Mouse (Mus musculus): ENCODE results near the gene Obscn. TPM values are rescaled to one million over a fixed set of nuclear protein-coding genes. Genes with fewer than 3 reads are reported as not detected.

Gene Obscn
- polyA plus RNA-seq, 1 experiment, result 0.43 TPM

DNA sequence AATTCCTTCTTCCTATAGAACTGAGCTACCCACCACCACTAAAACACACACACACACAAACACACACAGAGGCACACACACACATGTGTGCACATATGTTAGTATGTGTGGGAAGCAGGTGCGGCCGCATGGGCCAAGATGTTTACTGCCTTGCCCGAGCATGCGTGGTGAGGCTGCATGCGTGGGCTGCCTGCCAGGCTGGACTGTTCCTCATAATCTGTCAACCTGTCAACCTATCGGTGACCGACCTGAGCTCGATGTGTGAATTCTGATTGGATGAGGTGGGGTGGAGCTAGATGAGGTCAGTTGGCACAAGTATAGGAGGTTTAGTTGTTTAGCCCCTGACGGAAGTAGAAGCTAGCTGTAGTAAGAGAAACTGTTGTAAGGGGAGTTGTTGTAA is 5.4 kb downstream of the Obscn start:
- Histone ChIP-seq H3K27me3 (ENCODE audit: control insufficient read depth, insufficient read depth, low read length) (no peaks in the 10 kb centered on the region; the same call in 1 of the 2 replicates), H3K4me3 (replicated peaks; ENCODE audit: insufficient read depth, low read depth, low read length) (no peak overlapping the region), H3K4me1 (ENCODE audit: control insufficient read depth, insufficient read depth, low read length) (peaks cover 2% of the 10 kb centered on the region; the same call in 1 of the 2 replicates), H3K27ac (ENCODE audit: insufficient read depth, low read length) (no peak overlapping the region)
- WGBS, result 28% methylated on average over 9 of the region's 9 CpGs
- TF ChIP-seq POLR2A (IDR thresholded peaks at IDR 0.05; ENCODE audit: borderline replicate concordance, insufficient read depth, low read length) (no peak), CTCF (IDR thresholded peaks at IDR 0.05; ENCODE audit: borderline replicate concordance, insufficient read depth, low read depth, low read length) (no peak)
- peak in 1 of 2 experiments; percentile 7 for DNase-seq

DNA sequence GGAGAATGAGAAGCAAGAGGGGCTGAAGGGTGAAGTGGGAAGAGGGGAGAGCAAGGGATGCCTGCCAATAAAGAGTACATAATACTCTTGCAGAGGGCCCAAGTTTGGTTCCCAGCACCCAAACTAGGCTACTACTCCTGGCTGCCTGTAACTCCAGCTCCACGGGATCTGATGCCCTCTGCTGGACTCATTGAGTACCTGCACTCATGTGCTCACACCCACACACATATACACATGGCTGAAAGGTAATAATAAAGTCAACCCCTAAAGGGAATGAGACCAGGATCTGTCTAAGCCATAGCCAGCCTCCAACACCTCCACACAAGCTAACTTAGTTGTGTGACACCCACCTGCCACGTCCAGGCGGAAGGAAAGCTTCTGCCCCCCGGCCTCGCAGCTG is 30.3 kb downstream of the Obscn start:
- no peak for TF ChIP-seq CTCF (IDR thresholded peaks at IDR 0.05; ENCODE audit: borderline replicate concordance, insufficient read depth, low read depth, low read length)
- TF ChIP-seq POLR2A (IDR thresholded peaks at IDR 0.05; ENCODE audit: borderline replicate concordance, insufficient read depth, low read length), result no peak
- 94% methylated on average over 5 of the region's 5 CpGs for WGBS

DNA sequence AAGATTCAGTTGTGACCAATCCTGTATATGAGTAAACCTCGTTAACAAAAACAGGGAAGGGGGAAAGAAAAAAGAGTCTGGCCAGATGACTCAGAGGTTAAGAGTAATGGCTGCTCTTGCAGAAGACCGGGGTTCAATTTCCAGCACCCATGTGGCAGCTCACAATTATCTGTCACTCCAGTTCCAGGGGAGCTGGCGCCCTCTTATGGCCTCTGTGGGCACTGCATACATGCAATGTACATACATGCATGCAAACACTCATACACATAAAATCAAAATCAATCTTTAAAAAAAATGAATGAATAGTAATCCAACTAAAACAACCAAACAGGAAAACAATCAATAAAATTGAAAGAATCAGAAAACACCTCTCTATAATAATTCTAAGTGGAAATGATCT is 33.9 kb downstream of the Obscn start:
- no peak for TF ChIP-seq CTCF (IDR thresholded peaks at IDR 0.05; ENCODE audit: borderline replicate concordance, insufficient read depth, low read depth, low read length)
- no peak for TF ChIP-seq POLR2A (IDR thresholded peaks at IDR 0.05; ENCODE audit: borderline replicate concordance, insufficient read depth, low read length)
- no peaks in the 10 kb centered on the region for H3K27me3 ChIP-seq (ENCODE audit: control insufficient read depth, insufficient read depth, low read length)
- WGBS, result 65% methylated on average over 3 of the region's 3 CpGs

More for the DNA sequence above, 30.3 kb downstream of the Obscn start:
- Histone ChIP-seq H3K4me3 (replicated peaks; ENCODE audit: insufficient read depth, low read depth, low read length) (no peak overlapping the region), H3K27ac (ENCODE audit: insufficient read depth, low read length) (no peak overlapping the region), H3K27me3 (ENCODE audit: control insufficient read depth, insufficient read depth, low read length) (no peaks in the 10 kb centered on the region), H3K4me1 (ENCODE audit: control insufficient read depth, insufficient read depth, low read length) (no peaks in the 10 kb centered on the region)
- no peak for DNase-seq

DNA sequence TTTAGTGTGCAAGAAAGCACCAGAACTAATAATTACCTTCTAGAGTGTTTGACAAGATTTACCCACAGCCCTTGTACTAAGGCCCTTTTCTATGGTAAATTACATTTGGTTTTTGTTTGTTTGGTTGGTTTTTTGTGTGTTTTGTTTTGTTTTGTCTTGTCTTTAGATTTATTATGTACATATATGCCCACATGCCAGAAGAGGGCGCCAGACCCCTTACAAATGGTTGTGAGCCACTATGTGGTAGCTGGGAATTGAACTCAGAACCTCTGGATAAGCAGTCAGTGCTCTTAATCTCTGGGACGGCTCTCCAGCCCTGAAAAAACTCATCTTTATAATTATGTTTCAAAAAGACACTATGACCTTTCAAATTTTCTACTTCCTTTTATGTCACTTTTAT is 37.9 kb downstream of the Obscn start:
- H3K27ac ChIP-seq (ENCODE audit: insufficient read depth, low read length), result no peak overlapping the region
- no peaks in the 10 kb centered on the region; the same call in 1 of the 2 replicates for H3K4me1 ChIP-seq (ENCODE audit: control insufficient read depth, insufficient read depth, low read length)
- no peak for DNase-seq
- 21% methylated on average over 2 of the region's 2 CpGs for WGBS
- TF ChIP-seq POLR2A (IDR thresholded peaks at IDR 0.05; ENCODE audit: borderline replicate concordance, insufficient read depth, low read length), result no peak
- TF ChIP-seq CTCF (IDR thresholded peaks at IDR 0.05; ENCODE audit: borderline replicate concordance, insufficient read depth, low read depth, low read length), result peak; percentile 38; the same call in 1 of the 2 replicates
- H3K4me3 ChIP-seq (replicated peaks; ENCODE audit: insufficient read depth, low read depth, low read length), result no peak overlapping the region
- H3K27me3 ChIP-seq (ENCODE audit: control insufficient read depth, insufficient read depth, low read length), result no peaks in the 10 kb centered on the region

More for the DNA sequence above, 33.9 kb downstream of the Obscn start:
- H3K4me1 ChIP-seq (ENCODE audit: control insufficient read depth, insufficient read depth, low read length), result no peaks in the 10 kb centered on the region
- H3K27ac ChIP-seq (ENCODE audit: insufficient read depth, low read length), result no peak overlapping the region
- H3K4me3 ChIP-seq (replicated peaks; ENCODE audit: insufficient read depth, low read depth, low read length), result no peak overlapping the region
- DNase-seq, result no peak

DNA sequence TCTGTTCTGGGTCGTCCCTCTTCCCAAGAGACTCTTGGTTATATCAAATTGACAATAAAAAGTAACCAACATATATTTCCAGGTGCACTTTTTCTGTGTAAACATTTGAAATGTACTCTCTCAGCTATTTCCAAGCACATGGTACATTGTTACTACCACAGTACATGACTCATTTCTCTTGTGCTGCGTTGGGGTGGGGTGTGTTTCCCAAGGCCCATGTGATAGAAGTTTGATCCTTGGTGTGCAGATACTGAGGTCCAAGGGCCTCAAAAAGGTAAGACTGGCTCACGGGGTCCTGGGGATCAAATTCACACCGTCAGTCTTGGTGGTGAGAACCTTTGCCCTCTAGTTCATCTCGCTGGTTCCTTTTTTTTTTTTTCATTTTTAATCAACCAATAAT is 38.4 kb downstream of the Obscn start:
- Histone ChIP-seq H3K4me1 (ENCODE audit: control insufficient read depth, insufficient read depth, low read length) (no peaks in the 10 kb centered on the region; the same call in 1 of the 2 replicates), H3K27ac (ENCODE audit: insufficient read depth, low read length) (no peak overlapping the region), H3K4me3 (replicated peaks; ENCODE audit: insufficient read depth, low read depth, low read length) (no peak overlapping the region), H3K27me3 (ENCODE audit: control insufficient read depth, insufficient read depth, low read length) (no peaks in the 10 kb centered on the region)
- WGBS, result 72% methylated on average over 5 of the region's 5 CpGs
- no peak for DNase-seq
- TF ChIP-seq POLR2A (IDR thresholded peaks at IDR 0.05; ENCODE audit: borderline replicate concordance, insufficient read depth, low read length) (no peak), CTCF (IDR thresholded peaks at IDR 0.05; ENCODE audit: borderline replicate concordance, insufficient read depth, low read depth, low read length) (no peak)

DNA sequence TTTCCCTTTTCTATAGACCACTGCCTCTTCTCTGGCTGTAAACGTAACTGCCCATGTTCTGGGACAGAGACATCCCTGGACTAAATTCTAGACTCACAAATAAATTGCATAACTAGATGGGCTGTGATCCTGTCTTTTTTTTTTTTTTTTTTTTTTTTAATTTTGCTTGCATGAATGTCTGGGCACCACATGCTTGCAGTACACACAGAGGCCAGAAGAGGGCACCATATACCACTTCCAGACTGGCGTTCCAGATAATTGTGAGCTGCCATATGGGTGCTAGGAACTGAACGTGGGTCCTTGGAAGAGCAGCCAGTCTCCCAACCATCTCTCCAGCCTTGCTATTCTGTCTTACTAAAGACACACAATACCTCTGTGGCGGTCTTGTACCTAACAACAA is 42.0 kb downstream of the Obscn start:
- 74% methylated on average over 4 of the region's 4 CpGs for WGBS
- H3K27ac ChIP-seq (ENCODE audit: insufficient read depth, low read length), result no peak overlapping the region
- H3K4me3 ChIP-seq (replicated peaks; ENCODE audit: insufficient read depth, low read depth, low read length), result no peak overlapping the region
- no peak for DNase-seq
- 0 out of 2 replicates have a peak, but pooled peaks have one; percentile 10 for TF ChIP-seq CTCF (IDR thresholded peaks at IDR 0.05; ENCODE audit: borderline replicate concordance, insufficient read depth, low read depth, low read length)
- TF ChIP-seq POLR2A (IDR thresholded peaks at IDR 0.05; ENCODE audit: borderline replicate concordance, insufficient read depth, low read length), result no peak
- no peaks in the 10 kb centered on the region; the same call in 1 of the 2 replicates for H3K4me1 ChIP-seq (ENCODE audit: control insufficient read depth, insufficient read depth, low read length)
- H3K27me3 ChIP-seq (ENCODE audit: control insufficient read depth, insufficient read depth, low read length), result no peaks in the 10 kb centered on the region

DNA sequence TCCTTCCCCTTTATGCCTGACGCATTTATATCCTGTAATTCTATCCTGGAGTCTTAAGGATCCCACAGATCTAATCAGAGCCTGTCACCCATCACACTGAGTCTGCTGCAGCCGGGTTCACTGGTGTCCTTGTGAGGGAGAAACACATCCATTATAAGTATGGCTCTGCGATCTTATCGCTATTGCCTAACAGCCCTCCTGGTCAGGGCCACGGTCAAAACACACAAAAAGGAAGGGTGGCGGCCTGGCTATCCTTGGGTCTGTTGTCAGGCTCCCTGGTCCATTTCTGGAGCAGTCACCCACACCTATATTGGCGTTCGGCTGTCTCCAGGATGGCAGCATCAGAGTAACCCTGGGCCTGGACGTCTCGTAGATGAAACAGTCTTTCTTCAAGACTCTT is 48.6 kb downstream of the Obscn start:
- Histone ChIP-seq H3K4me3 (replicated peaks; ENCODE audit: insufficient read depth, low read depth, low read length) (no peak overlapping the region), H3K27ac (ENCODE audit: insufficient read depth, low read length) (no peak overlapping the region), H3K4me1 (ENCODE audit: control insufficient read depth, insufficient read depth, low read length) (no peaks in the 10 kb centered on the region; the same call in 1 of the 2 replicates), H3K27me3 (ENCODE audit: control insufficient read depth, insufficient read depth, low read length) (no peaks in the 10 kb centered on the region)
- TF ChIP-seq POLR2A (IDR thresholded peaks at IDR 0.05; ENCODE audit: borderline replicate concordance, insufficient read depth, low read length) (no peak), CTCF (IDR thresholded peaks at IDR 0.05; ENCODE audit: borderline replicate concordance, insufficient read depth, low read depth, low read length) (no peak)
- DNase-seq, result no peak
- WGBS, result 90% methylated on average over 10 of the region's 10 CpGs

DNA sequence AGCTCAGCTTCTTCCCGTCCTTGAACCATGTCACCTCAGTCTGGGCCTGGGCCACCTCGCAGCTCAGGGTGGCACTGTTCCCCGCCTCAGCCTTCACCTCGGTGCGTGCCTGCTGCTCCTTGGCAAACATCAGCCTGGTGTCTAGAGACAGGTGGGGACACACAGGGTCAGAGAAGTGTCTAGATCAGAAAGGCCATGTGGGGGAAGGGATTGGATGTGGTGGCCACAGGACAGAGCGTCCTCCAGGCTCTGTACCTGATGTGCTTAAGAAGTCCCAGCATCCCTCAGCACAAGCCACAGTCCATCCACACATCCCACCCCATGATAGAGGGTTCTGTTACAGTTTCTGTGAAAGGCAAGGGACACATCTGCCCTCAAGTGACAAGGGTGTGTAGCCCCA is 51.0 kb downstream of the Obscn start:
- H3K27ac ChIP-seq (ENCODE audit: insufficient read depth, low read length), result no peak overlapping the region
- H3K4me1 ChIP-seq (ENCODE audit: control insufficient read depth, insufficient read depth, low read length), result no peaks in the 10 kb centered on the region; the same call in 1 of the 2 replicates
- no peak for DNase-seq
- WGBS, result 71% methylated on average over 6 of the region's 6 CpGs
- no peak for TF ChIP-seq POLR2A (IDR thresholded peaks at IDR 0.05; ENCODE audit: borderline replicate concordance, insufficient read depth, low read length)
- no peak for TF ChIP-seq CTCF (IDR thresholded peaks at IDR 0.05; ENCODE audit: borderline replicate concordance, insufficient read depth, low read depth, low read length)
- H3K4me3 ChIP-seq (replicated peaks; ENCODE audit: insufficient read depth, low read depth, low read length), result no peak overlapping the region
- no peaks in the 10 kb centered on the region for H3K27me3 ChIP-seq (ENCODE audit: control insufficient read depth, insufficient read depth, low read length)
